Mouse (Mus musculus) left cerebral cortex, postnatal 14 days (tissue): Measurements from ENCODE around the gene Cux1. TPM values are rescaled to one million over a fixed set of nuclear protein-coding genes. Genes with fewer than 3 reads are reported as not detected.

Source experiments
- DNase-seq, 2 experiments: peaks; one replicate each; pipeline ENCODE4 v3.0.0; 2021 to 2022; ENCODE audit warnings: low spot score in 2 of 2, mixed read lengths in 1 of 2
- intact Hi-C: fragments of 180-260 bp; cut with DNase I; formaldehyde crosslinking; loops from one replicate; pipeline ENCODE4 v1.15.1; 2025
- long read RNA-seq, 2 experiments: library from polyadenylated mRNA; stranded (forward); transcript quantifications; one replicate each; pipeline ENCODE4 v2.0.0; 2021
- total RNA-seq, 2 experiments: library from RNA; stranded (reverse); gene quantifications; 2 replicates each; pipeline ENCODE4 v1.2.3; 2021

The Cux1 gene
- total RNA-seq = 100 to 1,000 TPM; 116 to 150 TPM
- long read RNA-seq, experiment 1, transcript Cux1-211 (23 exons, 2,831 nt) = major isoform, 22 of 63 reads
- long read RNA-seq, experiment 1, transcript Cux1-207 (23 exons, 2,821 nt) = minor isoform, 8 of 63 reads
- long read RNA-seq, experiment 1, partial matches to known transcripts = 9 of 63 reads
- long read RNA-seq, experiment 1, other reads (novel, unspliced or antisense) = 24 of 63 reads
- long read RNA-seq, experiment 2, transcript Cux1-207 (23 exons, 2,821 nt) = minor isoform, 7 of 68 reads
- long read RNA-seq, experiment 2, transcript Cux1-211 (23 exons, 2,831 nt) = major isoform, 20 of 68 reads
- long read RNA-seq, experiment 2, partial matches to known transcripts = 10 of 68 reads
- long read RNA-seq, experiment 2, other reads (novel, unspliced or antisense) = 31 of 68 reads

GRCm38 (mm10) chr5:136567176-136568025, at the start of gene Cux1:
Gene Cux1, minus strand, starts transcription at chr5:136567490.
- peak; percentile 78 to 85 for DNase-seq
- intact Hi-C loops = loop anchor here (1.0 to 5.0 kb wide), 4 partner anchors 56 to 285 kb away; no protein-coding TSS in a partner anchor

- intact Hi-C loops = loop anchor here (1.0 kb wide), 1 partner anchor 30 kb away; no protein-coding TSS in a partner anchor
- DNase-seq = no peak
These were observed 45.1 kb upstream of the Cux1 start for GRCm38 (mm10) chr5:136612391-136612790.

- DNase-seq = no peak
- intact Hi-C loops = no loop called here
These were observed 41.6 kb upstream of the Cux1 start for GRCm38 (mm10) chr5:136608814-136609434.

GRCm38 (mm10) chr5:136605144-136605543, 37.9 kb upstream of the Cux1 start:
- intact Hi-C loops = no loop called here
- no peak for DNase-seq

- intact Hi-C loops = no loop called here
- DNase-seq = peak; percentile 67 to 68
These were observed 36.1 kb upstream of the Cux1 start for GRCm38 (mm10) chr5:136603176-136603964.

- intact Hi-C loops = no loop called here
- DNase-seq = no peak
These were observed 33.2 kb upstream of the Cux1 start for GRCm38 (mm10) chr5:136600511-136600910.

- intact Hi-C loops = no loop called here
- peak; percentile 21 to 37 for DNase-seq
These were observed 27.7 kb upstream of the Cux1 start for GRCm38 (mm10) chr5:136594896-136595540.

- DNase-seq = no peak
- intact Hi-C loops = no loop called here
These were observed 24.7 kb upstream of the Cux1 start for GRCm38 (mm10) chr5:136591816-136592499.

GRCm38 (mm10) chr5:136589002-136589401, 21.7 kb upstream of the Cux1 start:
- no peak for DNase-seq
- intact Hi-C loops = no loop called here

- no peak for DNase-seq
- intact Hi-C loops = no loop called here
These were observed 21.2 kb upstream of the Cux1 start for GRCm38 (mm10) chr5:136588471-136588870.

GRCm38 (mm10) chr5:136584676-136585285, 17.5 kb upstream of the Cux1 start:
- intact Hi-C loops = no loop called here

GRCm38 (mm10) chr5:136583666-136584464, 16.6 kb upstream of the Cux1 start:
- intact Hi-C loops = no loop called here
- no peak for DNase-seq

More at GRCm38 (mm10) chr5:136584676-136585285, 17.5 kb upstream of the Cux1 start:
- DNase-seq = no peak

GRCm38 (mm10) chr5:136583256-136583655, 16.0 kb upstream of the Cux1 start:
- intact Hi-C loops = no loop called here

GRCm38 (mm10) chr5:136582201-136582600, 14.9 kb upstream of the Cux1 start:
- intact Hi-C loops = no loop called here
- no peak for DNase-seq

More at GRCm38 (mm10) chr5:136583256-136583655, 16.0 kb upstream of the Cux1 start:
- no peak for DNase-seq

- DNase-seq = no peak
- intact Hi-C loops = no loop called here
These were observed 14.3 kb upstream of the Cux1 start for GRCm38 (mm10) chr5:136581625-136582024.

- DNase-seq = peak in 1 of 2 experiments; percentile 10
- intact Hi-C loops = no loop called here
These were observed 13.9 kb upstream of the Cux1 start for GRCm38 (mm10) chr5:136581166-136581565.

- intact Hi-C loops = loop anchor here (10.0 kb wide), 1 partner anchor 177 kb away; no protein-coding TSS in a partner anchor
- no peak for DNase-seq
These were observed 10.9 kb upstream of the Cux1 start for GRCm38 (mm10) chr5:136578201-136578600.
